Mouse (Mus musculus): ENCODE measurements around the gene Gm10160. TPM values are rescaled to one million over a fixed set of nuclear protein-coding genes. Genes with fewer than 3 reads are reported as not detected.
A peak's percentile ranks its signal among the peaks of the same experiment; 100 is the strongest.

The Gm10160 gene
- polyA plus RNA-seq, 1 experiment from 2014 or later: not detected

DNA sequence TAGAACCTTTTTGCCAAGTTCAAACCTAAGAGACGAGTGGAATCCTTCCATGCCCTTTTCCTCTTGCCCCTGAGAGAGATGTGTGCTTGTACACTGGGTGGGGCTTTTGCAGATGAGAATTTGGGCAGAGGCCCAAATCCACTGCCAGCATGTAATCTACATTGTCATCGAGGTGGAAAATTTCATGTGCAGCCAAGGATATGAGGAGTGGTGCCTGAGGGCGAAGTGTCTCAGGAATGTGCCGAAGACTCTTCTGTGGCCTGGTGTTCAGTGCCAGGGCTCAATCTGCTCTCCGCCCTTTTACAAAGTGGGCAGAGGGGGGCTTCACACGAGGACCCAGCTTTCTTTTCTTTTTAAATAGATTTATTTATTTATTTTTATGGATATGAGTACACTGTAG is 19.0 kb upstream of the Gm10160 start:
- WGBS: 35% methylated on average over 6 of the region's 6 CpGs

DNA sequence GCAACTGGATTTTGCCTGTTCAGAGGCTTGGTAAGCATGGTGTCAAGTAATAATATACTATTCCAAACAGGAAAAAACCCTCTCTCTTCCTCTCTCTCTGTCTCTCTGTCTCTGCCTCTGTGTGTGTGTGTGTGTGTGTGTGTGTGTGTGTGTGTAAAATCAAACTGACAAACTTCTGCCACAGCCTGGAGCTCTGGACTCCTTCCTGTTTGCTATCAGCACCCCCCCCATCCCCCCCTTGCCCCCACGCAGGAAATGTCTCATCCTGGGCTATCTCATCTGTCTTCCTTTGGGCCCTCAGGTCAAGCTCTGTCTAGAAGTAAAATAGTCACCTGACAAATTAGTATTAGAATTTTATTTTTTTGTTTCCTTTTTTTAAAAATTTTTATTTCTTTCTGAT is 18.2 kb upstream of the Gm10160 start:
- H3K9ac ChIP-seq (ENCODE audit: low read length): no peak overlapping the region
- peaks cover 14% of the 10 kb centered on the region for H3K36me3 ChIP-seq (ENCODE audit: control insufficient read depth, insufficient read depth)
- H3K4me3 ChIP-seq (ENCODE audit: low read length): no peak overlapping the region
- ATAC-seq (replicated peaks; ENCODE audit: extremely low read depth, insufficient read depth, low FRiP score): no peak
- peaks cover 8% of the 10 kb centered on the region for H3K4me1 ChIP-seq (ENCODE audit: control insufficient read depth, insufficient read depth, low read length)
- H3K27ac ChIP-seq (ENCODE audit: low read length): no peak overlapping the region
- H3K9me3 ChIP-seq (replicated peaks; ENCODE audit: control insufficient read depth, low read length): no peaks in the 10 kb centered on the region
- H3K27me3 ChIP-seq (ENCODE audit: control insufficient read depth, insufficient read depth, low read length): no peaks in the 10 kb centered on the region
- no peak overlapping the region for H3K4me2 ChIP-seq (ENCODE audit: low read depth, low read length)
- WGBS: 32% methylated on average over 1 of the region's 1 CpGs

More for the DNA sequence above, 19.0 kb upstream of the Gm10160 start:
- Histone ChIP-seq H3K9me3 (replicated peaks; ENCODE audit: control insufficient read depth, low read length) (no peaks in the 10 kb centered on the region), H3K27me3 (ENCODE audit: control insufficient read depth, insufficient read depth, low read length) (no peaks in the 10 kb centered on the region), H3K36me3 (ENCODE audit: control insufficient read depth, insufficient read depth) (peaks cover 10% of the 10 kb centered on the region), H3K4me2 (ENCODE audit: low read depth, low read length) (no peak overlapping the region), H3K27ac (ENCODE audit: low read length) (no peak overlapping the region), H3K4me1 (ENCODE audit: control insufficient read depth, insufficient read depth, low read length) (peaks cover 8% of the 10 kb centered on the region), H3K4me3 (ENCODE audit: low read length) (no peak overlapping the region), H3K9ac (ENCODE audit: low read length) (no peak overlapping the region)
- no peak for ATAC-seq (replicated peaks; ENCODE audit: extremely low read depth, insufficient read depth, low FRiP score)

DNA sequence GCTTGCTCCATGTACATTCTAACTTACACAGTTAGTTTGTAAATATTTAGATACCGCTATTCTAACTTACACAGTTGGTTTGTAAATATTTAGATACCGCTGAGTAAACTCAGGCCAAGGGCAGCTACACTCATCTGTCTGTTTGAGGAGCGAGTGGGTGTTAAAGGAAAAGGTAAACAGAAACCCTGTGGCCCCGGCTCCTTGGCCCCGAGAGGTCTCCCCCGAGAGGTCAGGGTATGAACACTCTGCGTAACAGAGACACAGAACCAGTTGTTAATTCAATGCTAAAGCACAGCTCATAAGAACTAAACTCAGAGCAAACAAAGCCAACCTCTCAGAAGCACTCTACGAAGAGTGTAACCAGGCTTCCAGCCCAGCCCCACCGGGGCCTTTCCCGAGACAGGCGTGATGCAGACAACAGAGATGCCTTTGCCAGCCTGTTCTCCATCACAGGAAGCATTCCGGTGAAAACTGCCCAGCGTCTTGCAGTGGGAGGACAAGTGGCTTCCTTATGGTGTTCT is 17.0 kb upstream of the Gm10160 start:
- Histone ChIP-seq H3K27ac (ENCODE audit: low read length) (no peak overlapping the region), H3K27me3 (ENCODE audit: control insufficient read depth, insufficient read depth, low read length) (no peaks in the 10 kb centered on the region)
- 62% methylated on average over 13 of the region's 13 CpGs for WGBS

DNA sequence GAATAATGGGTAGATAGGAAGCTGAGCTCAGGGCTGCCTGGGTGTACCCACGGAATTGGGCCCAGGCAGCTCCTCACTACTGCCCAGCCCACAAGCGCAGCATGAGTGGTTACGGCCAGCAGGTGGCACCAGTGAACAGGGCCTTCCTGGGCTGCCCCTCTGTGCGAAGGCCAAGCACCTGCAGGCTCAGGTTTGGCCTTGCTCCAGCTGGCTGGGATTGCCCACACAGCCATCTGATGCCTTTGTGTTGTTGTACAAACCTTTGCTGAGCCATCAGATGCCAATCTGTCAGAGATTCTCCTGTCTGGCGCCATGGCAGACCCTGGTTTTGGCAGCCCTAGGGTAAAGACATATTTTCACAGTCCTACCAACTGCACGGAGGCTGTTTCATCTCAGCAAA is 12.6 kb upstream of the Gm10160 start:
- Histone ChIP-seq H3K9ac (ENCODE audit: low read length) (no peak overlapping the region), H3K4me3 (ENCODE audit: low read length) (no peak overlapping the region), H3K27ac (ENCODE audit: low read length) (no peak overlapping the region), H3K27me3 (ENCODE audit: control insufficient read depth, insufficient read depth, low read length) (no peaks in the 10 kb centered on the region), H3K9me3 (replicated peaks; ENCODE audit: control insufficient read depth, low read length) (no peaks in the 10 kb centered on the region), H3K4me2 (ENCODE audit: low read depth, low read length) (no peak overlapping the region), H3K36me3 (ENCODE audit: control insufficient read depth, insufficient read depth) (peaks cover 23% of the 10 kb centered on the region), H3K4me1 (ENCODE audit: control insufficient read depth, insufficient read depth, low read length) (peaks cover 5% of the 10 kb centered on the region; the same call in 1 of the 2 replicates)
- 27% methylated on average over 6 of the region's 6 CpGs for WGBS
- ATAC-seq (replicated peaks; ENCODE audit: extremely low read depth, insufficient read depth, low FRiP score): peak; percentile 70

More for the DNA sequence above, 17.0 kb upstream of the Gm10160 start:
- H3K4me3 ChIP-seq (ENCODE audit: low read length): no peak overlapping the region
- H3K9ac ChIP-seq (ENCODE audit: low read length): no peak overlapping the region
- no peaks in the 10 kb centered on the region for H3K9me3 ChIP-seq (replicated peaks; ENCODE audit: control insufficient read depth, low read length)
- ATAC-seq (replicated peaks; ENCODE audit: extremely low read depth, insufficient read depth, low FRiP score): no peak
- H3K36me3 ChIP-seq (ENCODE audit: control insufficient read depth, insufficient read depth): peaks cover 14% of the 10 kb centered on the region
- H3K4me1 ChIP-seq (ENCODE audit: control insufficient read depth, insufficient read depth, low read length): peaks cover 11% of the 10 kb centered on the region
- no peak overlapping the region for H3K4me2 ChIP-seq (ENCODE audit: low read depth, low read length)

DNA sequence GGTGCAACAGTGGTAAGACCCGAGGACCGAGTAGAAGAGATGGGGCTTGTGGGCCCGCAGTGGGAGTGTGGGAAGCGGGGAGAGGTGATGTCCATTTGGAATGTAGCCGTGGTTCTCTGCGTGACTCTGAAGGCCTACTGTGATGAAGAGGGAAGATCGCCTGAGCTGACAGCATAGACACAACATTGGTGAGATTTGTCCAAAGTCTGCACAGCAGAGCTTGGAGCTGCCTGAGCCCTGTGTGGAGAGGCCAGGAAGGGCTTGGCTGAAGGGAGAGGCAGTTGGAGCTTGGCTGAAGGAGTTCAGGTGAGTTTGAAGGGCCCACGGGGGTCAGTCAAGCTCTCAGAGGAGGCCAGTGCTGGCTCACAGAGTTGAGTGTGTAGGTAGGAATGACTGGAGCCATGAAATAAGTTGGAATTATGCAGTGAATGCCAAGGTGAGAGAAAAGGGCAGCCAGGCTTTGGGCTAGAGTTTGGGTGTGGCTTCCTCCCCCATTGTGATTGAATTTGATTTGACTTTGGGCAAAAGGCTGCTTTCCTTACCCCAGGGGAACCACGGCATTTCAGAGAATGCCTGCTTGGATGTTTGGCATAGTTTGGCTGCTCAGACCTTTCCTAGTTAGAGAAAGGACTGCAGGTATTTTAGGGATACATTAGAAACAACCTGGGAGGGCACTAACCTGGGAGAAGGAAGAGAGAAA is 11.8 kb upstream of the Gm10160 start:
- no peaks in the 10 kb centered on the region for H3K9me3 ChIP-seq (replicated peaks; ENCODE audit: control insufficient read depth, low read length)
- H3K9ac ChIP-seq (ENCODE audit: low read length): no peak overlapping the region
- peaks cover 23% of the 10 kb centered on the region for H3K36me3 ChIP-seq (ENCODE audit: control insufficient read depth, insufficient read depth)
- 79% methylated on average over 9 of the region's 9 CpGs for WGBS
- H3K4me1 ChIP-seq (ENCODE audit: control insufficient read depth, insufficient read depth, low read length): peaks cover 8% of the 10 kb centered on the region; the same call in 1 of the 2 replicates
- H3K4me2 ChIP-seq (ENCODE audit: low read depth, low read length): no peak overlapping the region
- H3K27ac ChIP-seq (ENCODE audit: low read length): no peak overlapping the region
- no peaks in the 10 kb centered on the region for H3K27me3 ChIP-seq (ENCODE audit: control insufficient read depth, insufficient read depth, low read length)
- no peak overlapping the region for H3K4me3 ChIP-seq (ENCODE audit: low read length)
- ATAC-seq (replicated peaks; ENCODE audit: extremely low read depth, insufficient read depth, low FRiP score): no peak

- Histone ChIP-seq H3K4me1 (ENCODE audit: control insufficient read depth, insufficient read depth, low read length) (peaks cover 12% of the 10 kb centered on the region), H3K4me2 (ENCODE audit: low read depth, low read length) (no peak overlapping the region), H3K4me3 (ENCODE audit: low read length) (no peak overlapping the region), H3K27me3 (ENCODE audit: control insufficient read depth, insufficient read depth, low read length) (no peaks in the 10 kb centered on the region), H3K9ac (ENCODE audit: low read length) (no peak overlapping the region), H3K27ac (ENCODE audit: low read length) (no peak overlapping the region), H3K9me3 (replicated peaks; ENCODE audit: control insufficient read depth, low read length) (no peaks in the 10 kb centered on the region), H3K36me3 (ENCODE audit: control insufficient read depth, insufficient read depth) (peaks cover 14% of the 10 kb centered on the region)
- no peak for ATAC-seq (replicated peaks; ENCODE audit: extremely low read depth, insufficient read depth, low FRiP score)
- WGBS: 93% methylated on average over 6 of the region's 6 CpGs
Observed at GRCm38 (mm10) chr7:81865937-81866336, 10.3 kb upstream of the Gm10160 start.

DNA sequence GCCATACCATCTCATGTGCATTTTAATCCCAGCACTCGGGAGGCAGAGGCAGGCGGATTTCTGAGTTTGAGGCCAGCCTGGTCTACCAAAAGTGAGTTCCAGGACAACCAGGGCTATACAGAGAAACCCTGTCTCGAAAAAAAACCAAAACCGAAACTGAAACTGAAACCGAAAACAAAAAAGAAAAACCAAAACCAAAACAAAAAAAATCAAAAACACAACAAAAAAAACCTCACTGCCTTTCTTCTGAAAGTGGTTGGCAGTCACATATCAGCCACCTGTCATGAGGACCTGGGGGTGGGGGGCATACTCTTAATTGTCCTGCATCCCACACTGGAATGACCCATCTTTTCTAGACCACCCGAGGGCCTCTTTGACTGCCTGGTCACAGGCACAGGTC is 9.0 kb upstream of the Gm10160 start:
- H3K27ac ChIP-seq (ENCODE audit: low read length): no peak overlapping the region
- H3K36me3 ChIP-seq (ENCODE audit: control insufficient read depth, insufficient read depth): peaks cover 12% of the 10 kb centered on the region
- 89% methylated on average over 6 of the region's 6 CpGs for WGBS
- no peaks in the 10 kb centered on the region for H3K9me3 ChIP-seq (replicated peaks; ENCODE audit: control insufficient read depth, low read length)
- no peak overlapping the region for H3K4me2 ChIP-seq (ENCODE audit: low read depth, low read length)
- no peak for ATAC-seq (replicated peaks; ENCODE audit: extremely low read depth, insufficient read depth, low FRiP score)
- no peak overlapping the region for H3K4me3 ChIP-seq (ENCODE audit: low read length)
- no peak overlapping the region for H3K9ac ChIP-seq (ENCODE audit: low read length)
- peaks cover 20% of the 10 kb centered on the region for H3K4me1 ChIP-seq (ENCODE audit: control insufficient read depth, insufficient read depth, low read length)
- no peaks in the 10 kb centered on the region for H3K27me3 ChIP-seq (ENCODE audit: control insufficient read depth, insufficient read depth, low read length)

DNA sequence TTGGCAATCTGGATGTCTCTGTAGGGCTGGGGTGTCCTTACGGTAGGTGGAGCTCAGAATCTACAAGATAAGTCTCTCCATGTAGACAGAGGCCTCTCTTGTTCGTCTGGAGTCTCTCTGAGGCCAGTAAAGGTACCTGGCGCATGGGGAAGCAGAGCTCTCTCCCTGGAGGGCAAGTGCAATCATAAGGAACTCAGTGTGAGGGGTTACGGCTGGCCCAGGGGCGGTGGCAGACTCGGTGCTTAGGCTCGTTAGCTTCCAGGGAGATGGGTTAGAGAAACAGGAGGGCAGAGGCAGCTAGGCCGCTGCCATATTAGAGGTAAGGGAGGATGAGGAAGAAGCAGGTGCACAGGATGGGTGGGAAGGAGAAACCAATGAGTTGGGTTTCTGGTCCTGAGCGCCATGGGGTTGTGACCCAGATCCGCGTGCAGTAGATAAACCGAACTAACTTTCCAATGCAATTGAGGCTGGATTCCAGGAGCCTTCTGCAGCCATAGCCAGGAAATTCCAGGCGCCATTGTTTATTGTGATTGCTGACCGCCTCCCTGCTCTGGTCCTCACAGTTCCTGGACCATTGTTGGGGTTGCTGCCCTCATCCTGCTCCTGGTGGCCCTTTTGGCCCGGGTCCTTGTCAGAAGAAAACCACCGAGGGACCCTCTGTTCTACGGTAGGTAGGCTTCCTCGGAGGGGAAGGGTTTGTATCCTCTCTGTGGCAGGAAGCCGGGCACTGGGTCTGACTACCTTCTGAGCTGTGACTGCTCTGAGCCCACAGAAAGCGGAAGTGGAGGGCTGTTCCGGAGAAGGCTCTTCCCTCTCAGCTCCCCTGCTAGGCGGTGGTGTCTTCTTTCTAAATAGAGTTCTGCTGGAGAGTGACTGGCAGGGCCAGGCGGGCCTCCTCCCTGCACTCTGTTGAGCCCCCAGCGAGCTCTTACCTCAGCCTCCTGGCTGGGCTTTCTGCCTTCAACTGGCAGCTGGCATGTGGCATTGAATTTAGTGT is 7.3 kb upstream of the Gm10160 start:
- peak overlapping the region; percentile 19; the same call in 1 of the 2 replicates for H3K9ac ChIP-seq (ENCODE audit: low read length)
- H3K27ac ChIP-seq (ENCODE audit: low read length): peak overlapping the region; percentile 71
- H3K4me1 ChIP-seq (ENCODE audit: control insufficient read depth, insufficient read depth, low read length): peaks cover 24% of the 10 kb centered on the region
- peak; percentile 19 for ATAC-seq (replicated peaks; ENCODE audit: extremely low read depth, insufficient read depth, low FRiP score)
- peak overlapping the region; percentile 1; the same call in 1 of the 2 replicates for H3K4me3 ChIP-seq (ENCODE audit: low read length)
- H3K36me3 ChIP-seq (ENCODE audit: control insufficient read depth, insufficient read depth): peaks cover 8% of the 10 kb centered on the region; the same call in 1 of the 2 replicates
- no peaks in the 10 kb centered on the region for H3K9me3 ChIP-seq (replicated peaks; ENCODE audit: control insufficient read depth, low read length)
- peak overlapping the region; percentile 19 for H3K4me2 ChIP-seq (ENCODE audit: low read depth, low read length)
- H3K27me3 ChIP-seq (ENCODE audit: control insufficient read depth, insufficient read depth, low read length): no peaks in the 10 kb centered on the region
- 61% methylated on average over 24 of the region's 24 CpGs for WGBS

Measured in heart, embryonic 16.5 days (tissue).